Mouse (Mus musculus) C2C12 (cell line): ENCODE results near the gene Insm1.

Experiments
- CEBPB ChIP-seq: IDR thresholded peaks from one replicate; pipeline ENCODE4 v1.6.1; 2011; ENCODE audit warnings: low read depth, mild to moderate bottlenecking, control low read depth, moderate library complexity
- CTCF ChIP-seq: IDR thresholded peaks from one replicate; pipeline ENCODE4 v1.5.1; 2011; ENCODE audit not compliant: control insufficient read depth, insufficient read depth, insufficient read length
- MAX ChIP-seq: IDR thresholded peaks from one replicate; pipeline ENCODE4 v1.6.1; 2011; ENCODE audit warnings: mild to moderate bottlenecking, control low read depth
- MYOD1 ChIP-seq: IDR thresholded peaks from one replicate; pipeline ENCODE4 v1.6.1; 2011; ENCODE audit warnings: low read depth; ENCODE audit not compliant: control insufficient read depth, insufficient read length
- MYOG ChIP-seq: IDR thresholded peaks from one replicate; pipeline ENCODE4 v1.6.1; 2011; ENCODE audit not compliant: control insufficient read depth, insufficient read length; ENCODE audit errors: extremely low read depth
- USF1 ChIP-seq: IDR thresholded peaks from one replicate; pipeline ENCODE4 v1.6.1; 2011; ENCODE audit warnings: low read depth, mild to moderate bottlenecking, control low read depth, moderate library complexity

- TF ChIP-seq MYOG (no peak), CTCF (no peak), MAX (no peak), MYOD1 (no peak), CEBPB (no peak), USF1 (no peak)
Measured at GRCm38 (mm10) chr2:146174173-146174572, 47.5 kb upstream of the Insm1 start.
